Comparison of ENCODE assay signal across 18 mouse cellular contexts in genomic region chr13:112043524-112044246, GRCm38 (mm10).
A peak's percentile ranks its signal among the peaks of the same experiment; 100 is the strongest.
DNase-seq lines count a peak whose midpoint lies in the region; ATAC-seq lines count a peak whose summit lies in the region.
"Had no signal": no experiment of that assay in that cellular context is flagged by ENCODE, and none has a peak within 500 bp of the region (broad histone marks: within the 10 kb centered on the region; RNA-seq: fewer than 3 reads in every experiment).

No protein-coding gene starts in this region.

- H3K27me3 ChIP-seq in liver, embryonic 11.5 days (replicated peaks; ENCODE audit: control insufficient read depth, insufficient read depth, low read length) = no peaks in the 10 kb centered on the region
- H3K27me3 ChIP-seq: CH12.LX; embryonic facial prominence, embryonic 13.5 days; forebrain, embryonic 13.5 days; kidney, embryonic 15.5 days; limb, embryonic 12.5 days had no signal

- no peak overlapping the region for H3K4me3 ChIP-seq in liver, embryonic 11.5 days (ENCODE audit: low read depth, low read length)
- H3K4me3 ChIP-seq: embryonic facial prominence, embryonic 13.5 days; forebrain, embryonic 13.5 days; kidney, embryonic 15.5 days; left cerebral cortex, adult 2 months; limb, embryonic 12.5 days; midbrain, embryonic 10.5 days had no signal

- peak; percentile 88 for ATAC-seq in liver, embryonic 11.5 days (replicated peaks; ENCODE audit: low FRiP score)
- peak; percentile 95 for ATAC-seq in megakaryocyte-erythroid progenitor cell, adult 5-6 weeks (replicated peaks; ENCODE audit: low FRiP score, low TSS enrichment, poor library complexity, severe bottlenecking)
- ATAC-seq: forebrain, embryonic 13.5 days; hindbrain, postnatal 0 days had no signal

- no peaks in the 10 kb centered on the region for H3K9me3 ChIP-seq in liver, embryonic 11.5 days (ENCODE audit: control insufficient read depth, low read length)
- H3K9me3 ChIP-seq: forebrain, embryonic 13.5 days; kidney, embryonic 15.5 days; midbrain, embryonic 10.5 days had no signal

- peak overlapping the region; percentile 18; the same call in 1 of the 2 replicates for H3K9ac ChIP-seq in liver, embryonic 11.5 days (ENCODE audit: low read depth, low read length)
- H3K9ac ChIP-seq: embryonic facial prominence, embryonic 13.5 days; forebrain, embryonic 13.5 days; kidney, embryonic 15.5 days; limb, embryonic 12.5 days had no signal

- peak; percentile 94 for DNase-seq in heart, adult 11 months
- DNase-seq in heart, adult 18-20 months = no peak
- DNase-seq in c-Kit-positive CD71-positive TER-119-positive erythroid progenitor cells, embryonic 14.5 days (ENCODE audit: low spot score) = peak; percentile 74
- DNase-seq in liver, embryonic 11.5 days (ENCODE audit: low spot score) = no peak
- DNase-seq in adrenal gland, postnatal 14 days = no peak
- no peak for DNase-seq in right cerebral cortex, postnatal 36 days (ENCODE audit: low spot score in 2 of 2)
- no peak for DNase-seq in gastrocnemius, postnatal 25 days
- DNase-seq: adrenal gland, postnatal 25 days; cerebellum, adult 11 months had no signal

- 88% methylated on average over 13 of the region's 13 CpGs for WGBS in liver, embryonic 11.5 days

- H3K27ac ChIP-seq in liver, embryonic 11.5 days (ENCODE audit: low read depth, low read length) = peak overlapping the region; percentile 42; the same call in 1 of the 2 replicates
- H3K27ac ChIP-seq: embryonic facial prominence, embryonic 13.5 days; forebrain, embryonic 13.5 days; hindbrain, postnatal 0 days; kidney, embryonic 15.5 days; left cerebral cortex, adult 2 months; limb, embryonic 12.5 days; midbrain, embryonic 10.5 days had no signal

- 0 out of 2 replicates have a peak overlapping the region, but pooled peaks have one; percentile 25 for H3K4me2 ChIP-seq in liver, embryonic 11.5 days
- H3K4me2 ChIP-seq: embryonic facial prominence, embryonic 13.5 days; forebrain, embryonic 13.5 days; kidney, embryonic 15.5 days; limb, embryonic 12.5 days had no signal

- H3K36me3 ChIP-seq in liver, embryonic 11.5 days (ENCODE audit: control insufficient read depth, insufficient read depth, low read length) = no peaks in the 10 kb centered on the region
- H3K36me3 ChIP-seq: embryonic facial prominence, embryonic 13.5 days; kidney, embryonic 15.5 days; limb, embryonic 12.5 days; midbrain, embryonic 10.5 days had no signal

- H3K4me1 ChIP-seq in liver, embryonic 11.5 days (replicated peaks; ENCODE audit: control insufficient read depth, insufficient read depth, low read length) = peaks cover 28% of the 10 kb centered on the region
- H3K4me1 ChIP-seq: embryonic facial prominence, embryonic 13.5 days; forebrain, embryonic 13.5 days had no signal

Comparison
In these comparisons a context has a peak if more than half of its experiments do, and no peak if none do; other contexts are left out.
1. DNase-seq: peak in heart, adult 11 months (single experiment) and c-Kit-positive CD71-positive TER-119-positive erythroid progenitor cells, embryonic 14.5 days (single experiment); none in heart, adult 18-20 months (0 of 2), liver, embryonic 11.5 days (single experiment), adrenal gland, postnatal 14 days (single experiment), right cerebral cortex, postnatal 36 days (0 of 2) and gastrocnemius, postnatal 25 days (single experiment).